Mouse (Mus musculus) forelimb bud, embryonic 11.5 days (tissue): ENCODE results near the gene Kdelr1.
"Not testable (repeated sequence)": the region's sequence is repeated elsewhere in the genome, so short reads cannot be mapped to it uniquely, and the experiment has no call there.

ENCODE experiments used
- DNase-seq: peaks from one replicate; pipeline ENCODE4 v3.0.0-alpha.2; 2012; ENCODE audit warnings: low read depth, low spot score

Kdelr1 gene

GRCm38 (mm10) chr7:45870282-45871058 is 2.1 kb upstream of the Kdelr1 start:
- no peak for DNase-seq

- peak; percentile 31 for DNase-seq
These were observed 732 bp downstream of the Kdelr1 start for GRCm38 (mm10) chr7:45873061-45873947.

GRCm38 (mm10) chr7:45876895-45877294 is 4.3 kb downstream of the Kdelr1 start:
- DNase-seq, result no peak

- not testable (repeated sequence) for DNase-seq
These were observed 5.7 kb downstream of the Kdelr1 start, which contains the start of gene Grin2d for GRCm38 (mm10) chr7:45878278-45878677. Gene Grin2d, minus strand, starts transcription at chr7:45878378.

GRCm38 (mm10) chr7:45880531-45880930 is 8.0 kb downstream of the Kdelr1 start:
- no peak for DNase-seq

GRCm38 (mm10) chr7:45881011-45881410 is 8.4 kb downstream of the Kdelr1 start:
- DNase-seq, result no peak

- no peak for DNase-seq
These were observed 14.7 kb downstream of the Kdelr1 start for GRCm38 (mm10) chr7:45887246-45887645.

- no peak for DNase-seq
These were observed 20.1 kb downstream of the Kdelr1 start for GRCm38 (mm10) chr7:45892651-45893050.

- DNase-seq, result no peak
These were observed 23.5 kb downstream of the Kdelr1 start for GRCm38 (mm10) chr7:45895931-45896516.

- peak; percentile 99 for DNase-seq
These were observed 24.1 kb downstream of the Kdelr1 start, which contains the start of the genes Syngr4 and Tmem143 for GRCm38 (mm10) chr7:45896517-45897257. Gene Syngr4, minus strand, starts transcription at chr7:45896714. Gene Tmem143, plus strand, starts transcription at chr7:45896941.

- DNase-seq, result peak; percentile 48
These were observed 24.7 kb downstream of the Kdelr1 start for GRCm38 (mm10) chr7:45897258-45897757.

GRCm38 (mm10) chr7:45898125-45898524 is 25.6 kb downstream of the Kdelr1 start:
- DNase-seq, result not testable (repeated sequence)

- DNase-seq, result peak; percentile 41
These were observed 29.0 kb downstream of the Kdelr1 start for GRCm38 (mm10) chr7:45901562-45901961.

- peak; percentile 58 for DNase-seq
These were observed 30.0 kb downstream of the Kdelr1 start for GRCm38 (mm10) chr7:45902481-45903002.

- no peak for DNase-seq
These were observed 34.0 kb downstream of the Kdelr1 start for GRCm38 (mm10) chr7:45906622-45907021.

GRCm38 (mm10) chr7:45908384-45908783 is 35.8 kb downstream of the Kdelr1 start:
- DNase-seq, result no peak

- no peak for DNase-seq
These were observed 36.6 kb downstream of the Kdelr1 start for GRCm38 (mm10) chr7:45909145-45909544.

GRCm38 (mm10) chr7:45914067-45914466 is 41.5 kb downstream of the Kdelr1 start:
- no peak for DNase-seq

GRCm38 (mm10) chr7:45915011-45915410 is 42.4 kb downstream of the Kdelr1 start:
- DNase-seq, result no peak
